Comparison of ENCODE assay signal across 11 mouse cellular contexts in genomic region chr7:73551370-73551769, GRCm38 (mm10). TPM values are rescaled to one million over a fixed set of nuclear protein-coding genes. Genes with fewer than 3 reads are reported as not detected.
DNase-seq lines count a peak whose midpoint lies in the region; ATAC-seq and TF ChIP-seq lines count a peak whose summit lies in the region.
"Had no signal": no experiment of that assay in that cellular context is flagged by ENCODE, and none has a peak within 500 bp of the region (broad histone marks: within the 10 kb centered on the region; RNA-seq: fewer than 3 reads in every experiment).

No protein-coding gene starts in this region.

- TF ChIP-seq EP300 in liver, postnatal 0 days (IDR thresholded peaks at IDR 0.05; ENCODE audit: low read depth), result no peak

- peaks cover 36% of the 10 kb centered on the region for H3K4me1 ChIP-seq in forebrain, embryonic 15.5 days
- H3K4me1 ChIP-seq in forebrain, embryonic 10.5 days, result peaks cover 38% of the 10 kb centered on the region
- peaks cover 3% of the 10 kb centered on the region; the same call in 1 of the 2 replicates for H3K4me1 ChIP-seq in kidney, postnatal 0 days (replicated peaks; ENCODE audit: insufficient read depth, low read length)
- peaks cover 11% of the 10 kb centered on the region for H3K4me1 ChIP-seq in liver, postnatal 0 days (ENCODE audit: insufficient read depth)

- no peak overlapping the region for H3K27ac ChIP-seq in forebrain, embryonic 15.5 days (replicated peaks)
- H3K27ac ChIP-seq in forebrain, embryonic 10.5 days, result no peak overlapping the region
- H3K27ac ChIP-seq in kidney, postnatal 0 days, result no peak overlapping the region
- H3K27ac ChIP-seq in liver, postnatal 0 days (ENCODE audit: low read depth), result 0 out of 2 replicates have a peak overlapping the region, but pooled peaks have one; percentile 24
- H3K27ac ChIP-seq: embryonic facial prominence, embryonic 15.5 days; heart, embryonic 10.5 days; hindbrain, embryonic 13.5 days had no signal

- no peaks in the 10 kb centered on the region for H3K9me3 ChIP-seq in forebrain, embryonic 15.5 days
- no peaks in the 10 kb centered on the region for H3K9me3 ChIP-seq in forebrain, embryonic 10.5 days
- H3K9me3 ChIP-seq in kidney, postnatal 0 days (replicated peaks; ENCODE audit: low read length), result no peaks in the 10 kb centered on the region
- no peaks in the 10 kb centered on the region for H3K9me3 ChIP-seq in liver, postnatal 0 days (ENCODE audit: low read length)
- H3K9me3 ChIP-seq: embryonic facial prominence, embryonic 15.5 days; heart, embryonic 10.5 days; hindbrain, embryonic 13.5 days had no signal

- DNase-seq in forebrain, embryonic 10.5 days (ENCODE audit: extremely low spot score, low spot score), result no peak
- no peak for DNase-seq in kidney, postnatal 0 days (ENCODE audit: low spot score)
- no peak for DNase-seq in kidney, postnatal 4 days
- DNase-seq in liver, postnatal 0 days, result no peak
- no peak for DNase-seq in frontal cortex, postnatal 14 days (ENCODE audit: low spot score in 2 of 2)
- DNase-seq: adrenal gland, postnatal 36 days had no signal

- H3K27me3 ChIP-seq in forebrain, embryonic 15.5 days, result no peaks in the 10 kb centered on the region
- no peaks in the 10 kb centered on the region for H3K27me3 ChIP-seq in forebrain, embryonic 10.5 days (ENCODE audit: poor library complexity, severe bottlenecking)
- no peaks in the 10 kb centered on the region for H3K27me3 ChIP-seq in kidney, postnatal 0 days (ENCODE audit: insufficient read depth, low read length)
- H3K27me3 ChIP-seq in liver, postnatal 0 days (ENCODE audit: insufficient read depth, low read length), result no peaks in the 10 kb centered on the region
- H3K27me3 ChIP-seq: embryonic facial prominence, embryonic 15.5 days; hindbrain, embryonic 13.5 days had no signal

- H3K9ac ChIP-seq in forebrain, embryonic 15.5 days (replicated peaks), result no peak overlapping the region
- no peak overlapping the region for H3K9ac ChIP-seq in kidney, postnatal 0 days (ENCODE audit: low read depth, low read length)
- no peak overlapping the region for H3K9ac ChIP-seq in liver, postnatal 0 days (replicated peaks)
- H3K9ac ChIP-seq: embryonic facial prominence, embryonic 15.5 days; hindbrain, embryonic 13.5 days had no signal

- no peak for ATAC-seq in forebrain, embryonic 15.5 days (replicated peaks)
- no peak for ATAC-seq in kidney, postnatal 0 days (replicated peaks; ENCODE audit: low FRiP score, low read depth)
- ATAC-seq in CD4-positive, CD25-positive, alpha-beta regulatory T cell, adult 4 months, result peak; percentile 20
- no peak for ATAC-seq in liver, postnatal 0 days

- no peak overlapping the region for H3K4me3 ChIP-seq in forebrain, embryonic 15.5 days
- H3K4me3 ChIP-seq in forebrain, embryonic 10.5 days, result no peak overlapping the region
- no peak overlapping the region for H3K4me3 ChIP-seq in kidney, postnatal 0 days (replicated peaks; ENCODE audit: low read depth, low read length)
- H3K4me3 ChIP-seq in liver, postnatal 0 days (ENCODE audit: low read depth, low read length), result no peak overlapping the region

- TF ChIP-seq CTCF in kidney, postnatal 0 days (IDR thresholded peaks at IDR 0.05; ENCODE audit: low read depth), result no peak
- TF ChIP-seq CTCF in liver, postnatal 0 days (IDR thresholded peaks at IDR 0.05; ENCODE audit: low read depth), result no peak

- peak overlapping the region; percentile 40; the same call in 1 of the 2 replicates for H3K4me2 ChIP-seq in forebrain, embryonic 15.5 days (replicated peaks)
- peak overlapping the region; percentile 51 for H3K4me2 ChIP-seq in kidney, postnatal 0 days (ENCODE audit: low read length)
- H3K4me2 ChIP-seq in liver, postnatal 0 days (ENCODE audit: low read depth, low read length), result 0 out of 2 replicates have a peak overlapping the region, but pooled peaks have one; percentile 1

- peaks cover 25% of the 10 kb centered on the region for H3K36me3 ChIP-seq in forebrain, embryonic 15.5 days
- H3K36me3 ChIP-seq in forebrain, embryonic 10.5 days (replicated peaks), result peaks cover 91% of the 10 kb centered on the region
- peaks cover 15% of the 10 kb centered on the region; the same call in 1 of the 2 replicates for H3K36me3 ChIP-seq in kidney, postnatal 0 days (ENCODE audit: insufficient read depth, low read length)
- H3K36me3 ChIP-seq in liver, postnatal 0 days (replicated peaks; ENCODE audit: insufficient read depth, low read length), result peaks cover 45% of the 10 kb centered on the region

RNA-seq across cellular contexts. Expression of gene Chd2, which starts 9.7 kb away (rescaled TPM):
- 58.0 and 67.1 TPM in 2 replicates for polyA plus RNA-seq in forebrain, embryonic 15.5 days (2015; fragmentation: Nextera tagmentation; extraction: Ambion mirVana)
- polyA plus RNA-seq in forebrain, embryonic 10.5 days (2016; fragmentation: Nextera tagmentation; extraction: Ambion mirVana), result 45.1 and 45.7 TPM in 2 replicates
- polyA plus RNA-seq in kidney, postnatal 0 days (2015; fragmentation: Nextera tagmentation; extraction: Ambion mirVana), result 41.6 and 44.1 TPM in 2 replicates
- 100 to 1,000 TPM; 223 to 256 TPM for polyA plus RNA-seq in CD4-positive, CD25-positive, alpha-beta regulatory T cell, adult 4 months (2017; shearing (Covaris generic))
- polyA plus RNA-seq in liver, postnatal 0 days (2015; fragmentation: Nextera tagmentation; extraction: Ambion mirVana), result 14.1 and 17.2 TPM in 2 replicates

Comparison
In these comparisons a context has a peak if more than half of its experiments do, and no peak if none do; other contexts are left out.
1. H3K4me2 ChIP-seq: peak in every context shown above with its lines; median percentile 51 in kidney, postnatal 0 days; 40 in forebrain, embryonic 15.5 days; 1 in liver, postnatal 0 days.